Mouse (Mus musculus): ENCODE results near the gene Gm28035.

The Gm28035 gene

GRCm38 (mm10) chr2:30240267-30240666 lies at the start of gene Gm28035:
Gene Gm28035 (plus strand): TSS chr2:30240567.
- no peak for DNase-seq

- DNase-seq, result peak; percentile 62 to 75
These were observed 48.4 kb upstream of the Gm28035 start for GRCm38 (mm10) chr2:30191790-30192580.

- DNase-seq, result no peak
These were observed 45.7 kb upstream of the Gm28035 start for GRCm38 (mm10) chr2:30194656-30195055.

GRCm38 (mm10) chr2:30198021-30198420 lies 42.3 kb upstream of the Gm28035 start:
- DNase-seq, result peak; percentile 61 to 62

GRCm38 (mm10) chr2:30199984-30200383 lies 40.4 kb upstream of the Gm28035 start:
- no peak for DNase-seq

- DNase-seq, result peak; percentile 25 to 62
These were observed 39.9 kb upstream of the Gm28035 start for GRCm38 (mm10) chr2:30200388-30200925.

- peak in 1 of 2 experiments; percentile 62 for DNase-seq
These were observed 36.9 kb upstream of the Gm28035 start for GRCm38 (mm10) chr2:30203439-30203838.

GRCm38 (mm10) chr2:30205255-30205628 lies 35.1 kb upstream of the Gm28035 start:
- peak; percentile 58 to 63 for DNase-seq

GRCm38 (mm10) chr2:30205629-30206357 lies 34.6 kb upstream of the Gm28035 start, which contains the start of gene Kyat1:
Gene Kyat1 (minus strand): TSS chr2:30205847.
- DNase-seq, result peak; percentile 97 to 98

GRCm38 (mm10) chr2:30207401-30207800 lies 33.0 kb upstream of the Gm28035 start:
- no peak for DNase-seq

GRCm38 (mm10) chr2:30207886-30208285 lies 32.5 kb upstream of the Gm28035 start:
- DNase-seq, result no peak

GRCm38 (mm10) chr2:30211408-30212168 lies 28.8 kb upstream of the Gm28035 start:
- no peak for DNase-seq

- DNase-seq, result no peak
These were observed 28.2 kb upstream of the Gm28035 start for GRCm38 (mm10) chr2:30212169-30212545.

- peak in 1 of 2 experiments; percentile 53 for DNase-seq
These were observed 27.4 kb upstream of the Gm28035 start for GRCm38 (mm10) chr2:30212951-30213350.

- peak in 1 of 2 experiments; percentile 31 for DNase-seq
These were observed 25.6 kb upstream of the Gm28035 start for GRCm38 (mm10) chr2:30214745-30215144.

- DNase-seq, result peak in 1 of 2 experiments; percentile 36
These were observed 24.9 kb upstream of the Gm28035 start for GRCm38 (mm10) chr2:30215493-30215892.

GRCm38 (mm10) chr2:30216293-30216692 lies 24.1 kb upstream of the Gm28035 start:
- no peak for DNase-seq

- DNase-seq, result no peak
These were observed 4.8 kb upstream of the Gm28035 start for GRCm38 (mm10) chr2:30235593-30235992.

- no peak for DNase-seq
These were observed 3.8 kb upstream of the Gm28035 start for GRCm38 (mm10) chr2:30236426-30237198.

- peak; percentile 100 for DNase-seq
These were observed 3.0 kb upstream of the Gm28035 start, which contains the start of gene Lrrc8a for GRCm38 (mm10) chr2:30237199-30237880. Gene Lrrc8a (plus strand): TSS chr2:30237715.

GRCm38 (mm10) chr2:30237881-30238280 lies 2.5 kb upstream of the Gm28035 start:
- peak; percentile 76 to 88 for DNase-seq

Data from kidney, postnatal 36 days (tissue).